Mouse (Mus musculus) testis, adult 10 weeks (tissue): ENCODE data around the gene Nans. TPM values are rescaled to one million over a fixed set of nuclear protein-coding genes. Genes with fewer than 3 reads are reported as not detected.

Experiments
- polyA plus RNA-seq: library from polyadenylated mRNA; stranded (reverse); fragments of 350-450 nt; fragmentation: Illumina TruSeq; extraction: RNeasy Lipid Tissue Mini Kit (QIAGEN cat#74804); gene quantifications from one replicate; pipeline ENCODE4 v1.2.3, GENCODE M21; 2014; ENCODE audit warnings: low read depth, low replicate concordance

The Nans gene
- polyA plus RNA-seq: 4.4 TPM

DNA sequence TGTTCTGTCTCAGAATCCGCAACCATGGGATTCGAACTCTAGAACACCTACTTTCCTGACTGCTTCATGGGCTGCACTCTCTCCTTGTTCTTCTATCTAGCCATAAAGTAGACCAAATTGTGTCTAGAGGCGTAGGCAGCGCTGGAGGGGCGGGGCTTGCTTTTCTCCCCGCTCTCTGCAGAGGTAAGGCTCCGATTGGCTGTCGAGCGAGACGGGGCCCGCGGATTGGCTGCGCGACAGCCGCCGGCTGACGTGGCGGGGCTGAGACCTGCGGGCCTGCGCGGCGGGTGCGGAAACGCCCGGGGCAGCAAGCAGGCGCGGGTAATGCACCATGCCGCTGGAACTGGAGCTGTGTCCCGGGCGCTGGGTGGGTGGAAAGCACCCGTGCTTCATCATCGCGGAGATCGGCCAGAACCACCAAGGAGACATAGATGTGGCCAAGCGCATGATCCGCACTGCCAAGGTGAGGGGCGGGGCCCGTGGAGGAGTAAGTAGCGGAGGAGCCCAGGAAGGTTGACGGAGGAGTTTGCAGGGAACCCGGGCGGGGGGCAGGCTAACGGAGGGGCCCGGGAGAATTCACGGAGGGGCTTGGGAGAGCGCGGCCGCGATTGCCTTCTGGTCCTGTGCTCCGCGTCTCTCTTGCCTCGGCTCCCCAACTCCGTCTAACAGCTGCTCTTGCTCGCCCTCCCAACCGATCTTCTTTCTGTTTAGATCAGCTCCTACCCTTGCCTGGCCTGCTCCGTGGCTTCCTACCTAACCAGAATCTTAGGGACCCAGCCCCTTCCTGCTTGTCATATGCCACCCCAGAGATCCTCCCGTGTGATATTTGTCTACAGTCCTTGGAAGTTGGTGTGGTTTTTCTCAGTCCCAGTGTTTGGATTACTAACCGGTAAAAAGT, at the start of gene Nans:
Gene Nans (plus strand): TSS at position 221 of the 898 bp plus-strand sequence.

DNA sequence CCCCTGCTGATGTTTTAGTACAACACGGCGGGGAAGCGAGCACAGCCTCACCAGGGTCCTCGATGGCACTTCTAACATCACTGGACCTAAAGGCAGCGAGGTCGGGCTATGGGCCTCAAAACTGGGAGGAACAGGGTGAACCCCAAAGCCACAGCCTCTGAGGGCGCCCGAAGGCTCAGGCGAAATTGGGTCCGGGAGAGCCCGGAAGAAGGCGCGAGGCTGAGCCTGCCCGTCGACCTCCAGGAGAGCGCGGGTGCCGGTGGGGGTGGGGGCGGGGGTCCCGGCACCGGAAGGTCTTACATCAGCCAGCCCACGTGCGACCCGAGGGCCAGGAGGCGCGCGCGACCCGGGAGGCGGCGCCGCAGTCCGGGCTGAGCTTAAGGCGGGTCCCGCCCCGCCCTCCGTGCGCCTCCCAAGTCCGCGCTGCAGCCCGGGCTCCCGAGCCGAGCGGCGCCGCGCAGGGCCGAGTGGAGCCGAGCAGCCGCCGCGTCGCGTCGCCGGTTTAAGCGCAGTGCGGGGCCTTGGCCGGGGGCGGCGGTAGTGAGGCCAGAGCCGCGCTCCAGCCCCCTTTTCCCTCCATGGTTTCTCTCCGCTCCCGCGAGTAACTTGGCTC, 38.4 kb upstream of the Nans start, which contains the start of gene Anp32b:
Gene Anp32b (plus strand): TSS at position 384 of the 613 bp plus-strand sequence.

DNA sequence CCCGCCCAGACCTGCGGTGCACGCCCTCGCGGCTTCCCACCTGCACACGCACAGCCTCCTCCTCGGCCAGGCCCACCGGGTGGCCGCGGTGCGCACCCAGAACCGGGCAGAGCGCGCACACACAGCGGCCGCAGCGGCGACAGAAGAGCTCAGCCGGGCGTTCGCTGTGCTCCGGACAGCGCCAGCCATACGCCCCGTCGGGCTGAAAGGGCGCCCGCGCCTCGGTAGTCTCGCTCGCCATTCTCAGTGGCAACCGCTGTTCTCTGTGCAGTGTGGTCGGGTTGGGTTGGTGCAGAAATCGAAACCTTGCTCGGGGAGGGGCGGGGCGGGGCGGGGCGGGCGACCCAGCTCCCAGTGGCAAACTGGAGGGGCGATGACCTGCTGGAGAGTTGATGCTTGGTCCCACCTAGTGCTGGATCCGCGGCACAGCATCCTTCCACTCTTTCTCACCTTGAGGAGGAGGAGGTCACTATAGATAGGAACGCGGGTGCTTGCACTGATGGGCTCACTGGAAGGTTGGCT, 46.9 kb downstream of the Nans start, which contains the start of gene Trim14:
Gene Trim14 (minus strand): TSS at position 302 of the 522 bp plus-strand sequence.

Other genes with a start within 250 kb of the Nans start
- not detected for gene Foxe1, start 145.6 kb upstream of the Nans start, polyA plus RNA-seq
- gene Trmo, start 99.8 kb upstream of the Nans start, polyA plus RNA-seq: 5.9 TPM
- 77.4 TPM for gene Hemgn, start 75.7 kb upstream of the Nans start, polyA plus RNA-seq
- gene Anp32b, start 38.3 kb upstream of the Nans start, polyA plus RNA-seq: 138 TPM
- 10.2 TPM for gene Trim14, start 46.9 kb downstream of the Nans start, polyA plus RNA-seq
- 31.4 TPM for gene Coro2a, start 113.0 kb downstream of the Nans start, polyA plus RNA-seq
- 0.28 TPM for gene Tbc1d2, start 161.0 kb downstream of the Nans start, polyA plus RNA-seq